Mouse (Mus musculus) testis, postnatal 14 days (tissue): ENCODE measurements around the gene Zfp873.
A peak's percentile ranks its signal among the peaks of the same experiment; 100 is the strongest.
"Not testable (repeated sequence)": the region's sequence is repeated elsewhere in the genome, so short reads cannot be mapped to it uniquely, and the experiment has no call there.

ENCODE experiments used
- DNase-seq: peaks from one replicate; pipeline ENCODE4 v3.0.0; 2021; ENCODE audit warnings: low spot score

The Zfp873 gene

DNA sequence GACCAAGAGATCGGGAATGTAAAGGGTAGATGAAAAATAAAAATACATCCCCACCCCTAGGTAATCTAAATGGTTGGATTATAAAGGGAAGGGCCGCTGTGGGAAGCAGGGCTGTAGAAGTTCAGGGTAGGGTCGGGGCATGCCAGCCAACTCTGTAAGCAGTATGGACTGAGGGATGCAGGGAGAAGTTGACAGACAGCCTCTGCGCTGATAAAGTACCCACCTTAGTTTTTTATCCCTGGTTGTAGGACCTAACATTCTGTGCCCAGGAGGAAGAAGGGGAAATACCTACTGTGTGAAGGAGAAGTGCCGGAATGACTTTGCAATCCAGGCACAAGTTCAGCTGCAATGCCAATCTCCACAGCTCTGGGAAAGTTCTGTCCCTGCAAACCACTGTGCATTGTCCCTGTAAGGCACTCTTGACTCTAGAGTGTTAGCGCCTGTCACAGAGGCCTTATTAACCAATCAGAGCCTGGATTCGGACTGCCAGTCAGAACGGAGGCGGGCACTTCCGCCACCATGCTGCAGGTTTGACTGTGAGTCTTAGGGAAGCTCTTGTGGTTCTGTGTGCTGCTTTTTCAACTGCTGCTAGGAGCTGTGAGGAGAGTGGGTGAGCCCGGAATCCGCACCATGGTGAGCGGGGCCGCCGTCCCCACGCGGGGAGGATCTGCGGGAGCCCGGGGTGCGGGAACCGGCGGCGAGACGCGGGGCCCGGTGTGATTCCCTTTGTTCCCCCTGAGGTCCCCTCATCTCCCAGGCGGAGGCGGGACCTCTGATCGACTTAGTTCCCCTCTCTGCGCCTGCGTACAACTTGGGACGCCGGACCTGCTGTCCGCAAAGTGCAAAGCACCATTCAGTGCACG lies at the start of gene Zfp873:
Zfp873 (plus strand) TSS at position 527 of the 863 bp plus-strand sequence.
- DNase-seq = peak; percentile 91

GRCm38 (mm10) chr10:82003209-82003608 lies 44.7 kb upstream of the Zfp873 start:
- not testable (repeated sequence) for DNase-seq

DNA sequence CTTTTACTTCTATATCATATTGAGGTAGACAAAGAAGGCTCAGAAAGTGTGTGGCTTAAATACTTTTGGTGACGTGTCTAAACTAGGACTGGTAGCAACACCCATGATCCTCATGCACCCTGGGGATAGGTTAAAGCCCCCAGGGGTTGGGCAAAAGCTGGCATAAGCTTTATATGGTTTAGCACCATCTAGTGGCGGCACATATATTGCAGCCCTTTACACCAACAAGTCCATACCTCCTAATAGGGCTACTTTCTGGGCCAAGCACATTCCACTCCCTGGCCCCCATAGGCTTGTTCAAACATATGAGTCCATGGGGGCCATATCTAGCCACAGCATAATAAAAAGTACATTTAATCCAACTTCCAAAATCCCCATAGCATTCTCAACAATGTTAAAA lies 43.1 kb upstream of the Zfp873 start:
- not testable (repeated sequence) for DNase-seq

GRCm38 (mm10) chr10:82042191-82042590 lies 5.7 kb upstream of the Zfp873 start:
- no peak for DNase-seq

DNA sequence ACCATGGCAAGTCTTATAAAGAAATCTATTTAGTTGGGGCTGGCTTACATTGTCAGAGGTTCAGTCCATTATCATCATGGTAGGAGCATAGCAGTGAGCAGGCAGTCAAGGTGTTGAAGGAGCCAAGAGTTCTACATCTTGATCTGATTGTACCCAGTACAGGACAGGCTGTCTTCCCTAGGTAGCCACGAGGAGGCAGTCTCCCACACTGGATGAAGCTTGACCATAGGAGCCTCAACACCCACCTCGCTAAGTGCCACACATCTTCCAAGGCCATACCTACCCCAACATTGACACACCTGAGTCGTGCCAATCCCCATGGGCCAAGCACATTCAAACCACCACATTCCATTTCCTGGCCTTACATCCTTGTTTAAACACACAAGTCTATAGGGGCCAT lies 1.3 kb upstream of the Zfp873 start:
- DNase-seq = no peak

DNA sequence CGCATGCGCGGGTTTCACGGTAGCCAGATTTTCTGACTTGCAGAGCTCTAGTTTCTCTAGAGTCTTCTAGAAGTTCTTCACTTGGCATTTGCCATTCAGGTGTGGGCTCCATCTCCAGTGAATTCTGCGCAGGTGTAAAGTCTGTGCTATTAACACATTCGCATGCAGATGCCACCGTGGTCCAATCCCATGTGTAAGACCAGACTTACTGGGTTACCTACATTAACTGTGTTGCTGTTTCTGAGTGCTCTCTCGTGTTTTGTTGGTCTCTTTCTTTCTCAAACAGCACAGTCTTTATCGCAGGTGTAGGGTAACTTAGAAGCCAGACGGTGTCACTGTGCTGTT lies 509 bp downstream of the Zfp873 start:
- DNase-seq = not testable (repeated sequence)

GRCm38 (mm10) chr10:82082728-82083621 lies 35.1 kb downstream of the Zfp873 start, which contains the start of gene BC024063:
Gene BC024063, plus strand, starts transcription at chr10:82083353.
- DNase-seq = peak; percentile 84

DNA sequence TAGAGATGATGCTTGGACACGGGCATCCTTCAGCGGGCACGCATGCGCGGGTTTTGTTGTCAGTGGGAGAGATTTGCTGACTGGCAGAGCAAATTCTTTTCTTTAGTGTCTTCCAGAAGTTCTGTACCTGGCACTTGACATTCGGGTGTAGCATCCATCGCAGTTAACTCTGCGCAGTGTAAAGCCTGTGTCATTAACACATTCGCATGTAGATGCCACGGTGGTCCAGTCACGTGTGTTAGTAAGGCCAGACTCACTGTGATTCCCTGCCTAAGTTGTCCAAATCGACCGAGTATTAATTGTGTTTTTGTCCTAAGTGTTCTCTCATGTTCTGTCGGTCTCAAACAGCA lies 35.7 kb downstream of the Zfp873 start:
- not testable (repeated sequence) for DNase-seq
